ENCODE assay signal across 17 mouse cellular contexts in genomic region chr12:40140706-40141105, GRCm38 (mm10). TPM values are rescaled to one million over a fixed set of nuclear protein-coding genes. Genes with fewer than 3 reads are reported as not detected.
"Had no signal": no experiment of that assay in that cellular context is flagged by ENCODE, and none has a peak within 500 bp of the region (broad histone marks: within the 10 kb centered on the region; RNA-seq: fewer than 3 reads in every experiment).

No protein-coding gene starts in this region.

- H3K4me2 ChIP-seq: limb, embryonic 15.5 days; liver, embryonic 12.5 days; lung, embryonic 15.5 days; neural tube, embryonic 15.5 days had no signal

- H3K9ac ChIP-seq: limb, embryonic 15.5 days; liver, embryonic 12.5 days; lung, embryonic 15.5 days; neural tube, embryonic 15.5 days had no signal

- DNase-seq: kidney, postnatal 25 days; layer of hippocampus, adult 9-11 months; layer of hippocampus, postnatal 36 days; lung, postnatal 14 days; midbrain, embryonic 14.5 days; retina, postnatal 1 day; right cerebral cortex, postnatal 4 days; thymus, adult 18-20 months; thymus, postnatal 14 days had no signal

- H3K27me3 ChIP-seq: limb, embryonic 15.5 days; liver, embryonic 12.5 days; lung, embryonic 15.5 days; neural tube, embryonic 15.5 days had no signal

- H3K9me3 ChIP-seq: limb, embryonic 15.5 days; liver, embryonic 12.5 days; lung, embryonic 15.5 days; neural tube, embryonic 15.5 days had no signal

- H3K36me3 ChIP-seq: limb, embryonic 15.5 days; liver, embryonic 12.5 days; lung, embryonic 15.5 days; neural tube, embryonic 15.5 days had no signal

- H3K27ac ChIP-seq: limb, embryonic 15.5 days; liver, embryonic 12.5 days; lung, embryonic 15.5 days; macrophage; neural tube, embryonic 15.5 days had no signal

- H3K4me3 ChIP-seq: limb, embryonic 15.5 days; liver, embryonic 12.5 days; lung, embryonic 15.5 days; myocyte; neural tube, embryonic 15.5 days had no signal

- ATAC-seq: liver, embryonic 12.5 days had no signal

- H3K4me1 ChIP-seq: limb, embryonic 15.5 days; liver, embryonic 12.5 days; lung, embryonic 15.5 days; neural tube, embryonic 15.5 days had no signal

RNA-seq across cellular contexts. Expression of gene Lsmem1, which starts 58.6 kb away (rescaled TPM):
- polyA plus RNA-seq: limb, embryonic 11.5 days; liver, embryonic 12.5 days; macrophage; midbrain, embryonic 14.5 days; stomach, embryonic 14.5 days had no signal
